Mouse (Mus musculus): ENCODE measurements around the gene Mxd1. TPM values are rescaled to one million over a fixed set of nuclear protein-coding genes. Genes with fewer than 3 reads are reported as not detected.

The Mxd1 gene
- 10 to 100 TPM; 28.2 to 32.2 TPM for total RNA-seq (2023)

DNA sequence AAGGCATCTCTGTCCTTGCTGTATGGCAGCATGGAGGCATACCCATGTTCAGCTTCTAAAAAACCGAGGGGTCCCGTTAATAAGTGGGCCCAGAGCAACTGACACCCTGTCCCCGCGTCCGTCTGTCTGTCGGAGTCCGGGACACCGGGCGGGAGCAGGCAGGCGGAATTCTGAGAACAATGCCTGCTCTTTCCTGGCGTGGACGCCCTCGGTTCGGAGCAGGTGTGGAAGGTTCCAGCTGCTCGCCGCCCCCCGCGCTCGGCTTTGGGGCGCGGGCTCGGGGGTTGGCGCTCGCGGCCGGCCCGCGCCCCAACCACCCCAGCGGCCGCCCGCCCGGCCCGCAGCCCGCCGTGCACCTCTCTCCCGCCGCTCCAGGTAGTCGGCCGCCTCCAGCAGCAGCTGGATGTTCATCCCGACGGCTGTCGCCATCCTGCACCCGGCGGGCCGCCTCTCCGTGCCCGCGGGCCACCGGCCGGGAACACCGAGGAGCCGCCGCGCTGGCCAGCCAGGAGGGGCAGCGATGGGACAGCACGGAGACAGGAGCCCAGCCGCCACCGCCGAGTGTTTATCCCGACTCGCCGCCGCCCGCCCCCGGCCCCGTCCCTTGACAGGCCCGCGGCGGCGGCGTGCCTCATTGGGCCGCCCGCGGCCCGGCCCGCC, at the start of gene Mxd1:
TSS of gene Mxd1 (minus strand) at position 582 of the 660 bp plus-strand sequence.

DNA sequence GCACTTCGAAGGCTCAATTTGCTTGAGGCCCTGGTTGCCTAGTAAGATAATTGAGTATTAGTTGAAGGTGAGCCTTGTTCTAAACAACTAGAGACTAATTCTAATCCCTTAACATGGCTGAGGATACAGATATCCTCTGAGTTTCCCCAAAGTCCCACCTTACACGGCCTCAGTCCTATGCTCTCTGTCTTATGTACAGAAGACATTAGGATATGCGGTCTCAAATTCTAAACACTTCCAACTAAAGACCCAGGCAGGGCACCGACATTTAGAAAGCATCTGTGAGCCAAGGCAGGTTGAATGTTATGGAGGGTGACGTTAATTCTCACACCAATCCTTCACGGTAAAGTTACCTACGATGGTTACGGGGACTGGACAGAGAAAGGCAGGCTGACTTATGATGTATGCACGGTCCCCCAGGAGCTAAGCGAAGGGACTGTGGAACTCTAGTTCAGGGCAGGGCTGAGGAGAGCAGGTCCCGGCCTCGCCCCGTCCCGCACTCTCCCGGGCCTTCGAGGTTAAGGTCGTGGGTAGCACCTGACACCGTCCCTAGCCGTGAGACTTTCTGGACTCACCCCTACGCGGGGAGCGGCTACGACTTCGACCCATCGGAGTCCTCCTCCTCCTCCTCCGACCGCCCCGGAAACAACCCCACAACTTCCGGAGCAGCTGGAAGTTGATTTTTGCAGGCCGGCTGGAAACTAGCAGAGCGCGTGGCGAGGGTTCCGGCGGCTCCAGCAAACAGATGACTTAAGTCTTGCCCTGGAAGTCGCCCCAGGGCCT, 15.1 kb upstream of the Mxd1 start, which contains the start of gene Snrnp27:
TSS of gene Snrnp27 (minus strand) at position 651 of the 783 bp plus-strand sequence.

DNA sequence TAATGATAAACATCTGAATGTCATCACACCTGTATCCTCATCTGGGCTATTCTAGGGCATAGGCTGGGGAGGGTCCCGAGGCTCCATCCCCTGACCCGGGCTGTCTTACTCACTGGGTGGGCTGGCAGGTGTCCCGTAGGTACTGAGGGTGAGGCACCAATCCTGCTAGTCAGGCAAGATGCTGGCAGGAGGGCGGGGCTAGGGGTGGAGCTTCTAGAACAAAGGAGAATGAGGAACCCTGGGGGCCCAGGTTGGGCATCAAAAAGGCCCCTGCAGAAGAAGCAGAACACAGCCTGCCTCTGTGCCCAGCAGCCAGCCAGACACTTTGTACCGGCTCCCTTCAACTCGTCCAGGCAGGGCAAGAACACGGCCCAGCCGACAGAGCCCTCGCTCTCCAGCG, 41.0 kb downstream of the Mxd1 start, which contains the start of gene Asprv1:
TSS of gene Asprv1 (plus strand) at position 219 of the 400 bp plus-strand sequence.

Other genes with a start within 250 kb of the Mxd1 start
- gene Gm44790, start 242.5 kb downstream of the Mxd1 start, total RNA-seq (2023) = 1 to 10 TPM in 1 of 2 experiments, not detected in 1; 3.8 TPM
- 10 to 100 TPM; 24.3 to 32.5 TPM for gene C87436, start 230.8 kb downstream of the Mxd1 start, total RNA-seq (2023)
- gene Pcbp1, start 142.8 kb downstream of the Mxd1 start, total RNA-seq (2023) = 100 to 1,000 TPM; 241 to 261 TPM
- gene Asprv1, start 41.0 kb downstream of the Mxd1 start, total RNA-seq (2023) = 1 to 10 TPM in 1 of 2 experiments, under 1 TPM in 1; 0.63 to 1.0 TPM
- gene Snrnp27, start 15.4 kb upstream of the Mxd1 start, total RNA-seq (2023) = 10 to 100 TPM; 30.4 to 40.9 TPM
- 10 to 100 TPM; 10.1 to 14.1 TPM for gene Gmcl1, start 64.2 kb upstream of the Mxd1 start, total RNA-seq (2023)
- gene Anxa4, start 124.4 kb upstream of the Mxd1 start, total RNA-seq (2023) = 10 to 100 TPM; 61.9 to 67.0 TPM
- gene Aak1, start 180.4 kb upstream of the Mxd1 start, total RNA-seq (2023) = 10 to 100 TPM; 39.6 to 41.9 TPM